In the genomic region with DNA sequence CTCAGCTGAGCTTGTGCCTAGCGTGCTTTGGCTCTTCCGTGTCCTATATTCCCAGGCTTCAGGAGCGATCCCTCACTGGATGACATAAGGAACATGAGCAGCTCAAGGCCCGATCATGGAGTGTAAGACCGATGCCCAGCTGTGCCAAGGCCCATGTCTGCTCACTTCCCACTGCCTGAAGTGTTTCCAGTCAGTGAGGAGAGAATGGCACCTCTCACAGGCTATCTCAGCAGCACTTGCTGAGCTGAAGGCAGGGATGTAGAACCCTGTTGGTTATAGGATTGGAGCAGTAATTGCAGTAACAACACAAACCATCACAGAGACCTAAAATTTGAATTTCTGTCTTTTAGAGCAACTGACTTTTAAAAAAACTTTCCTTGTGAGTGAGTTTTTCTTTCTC, we compare ENCODE assay signal across 15 mouse cellular contexts.
"Had no signal": no experiment of that assay in that cellular context is flagged by ENCODE, and none has a peak within 500 bp of the region (broad histone marks: within the 10 kb centered on the region; RNA-seq: fewer than 3 reads in every experiment).

No protein-coding gene starts in this region.

- H3K27me3 ChIP-seq: neural tube, embryonic 13.5 days; neural tube, embryonic 15.5 days; stomach, embryonic 15.5 days had no signal

- H3K9ac ChIP-seq: neural tube, embryonic 13.5 days; neural tube, embryonic 15.5 days; stomach, embryonic 15.5 days had no signal

- H3K4me2 ChIP-seq: neural tube, embryonic 13.5 days; neural tube, embryonic 15.5 days; stomach, embryonic 15.5 days had no signal

- DNase-seq: right cerebral cortex, adult 18-20 months; right cerebral cortex, postnatal 14 days; right cerebral cortex, postnatal 25 days; right cerebral cortex, postnatal 4 days; spleen, adult 18-20 months; thymus, adult 18-20 months; thymus, adult 2 months; thymus, postnatal 14 days; thymus, postnatal 25 days; thymus, postnatal 36 days; thymus, postnatal 4 days had no signal

- H3K4me1 ChIP-seq: neural tube, embryonic 13.5 days; neural tube, embryonic 15.5 days; stomach, embryonic 15.5 days had no signal

- H3K27ac ChIP-seq: neural tube, embryonic 13.5 days; neural tube, embryonic 15.5 days; stomach, embryonic 15.5 days; stomach, postnatal 0 days had no signal

- H3K9me3 ChIP-seq: neural tube, embryonic 13.5 days; neural tube, embryonic 15.5 days; stomach, embryonic 15.5 days had no signal

- H3K4me3 ChIP-seq: neural tube, embryonic 13.5 days; neural tube, embryonic 15.5 days; stomach, embryonic 15.5 days had no signal
